Mouse (Mus musculus) ovary, postnatal 36 days (tissue): ENCODE data around the gene Aamp.
A peak's percentile ranks its signal among the peaks of the same experiment; 100 is the strongest.

Experiments used
- DNase-seq: peaks from one replicate; pipeline ENCODE4 v3.0.0; 2022; ENCODE audit warnings: low spot score, mixed read lengths

Gene Aamp

DNA sequence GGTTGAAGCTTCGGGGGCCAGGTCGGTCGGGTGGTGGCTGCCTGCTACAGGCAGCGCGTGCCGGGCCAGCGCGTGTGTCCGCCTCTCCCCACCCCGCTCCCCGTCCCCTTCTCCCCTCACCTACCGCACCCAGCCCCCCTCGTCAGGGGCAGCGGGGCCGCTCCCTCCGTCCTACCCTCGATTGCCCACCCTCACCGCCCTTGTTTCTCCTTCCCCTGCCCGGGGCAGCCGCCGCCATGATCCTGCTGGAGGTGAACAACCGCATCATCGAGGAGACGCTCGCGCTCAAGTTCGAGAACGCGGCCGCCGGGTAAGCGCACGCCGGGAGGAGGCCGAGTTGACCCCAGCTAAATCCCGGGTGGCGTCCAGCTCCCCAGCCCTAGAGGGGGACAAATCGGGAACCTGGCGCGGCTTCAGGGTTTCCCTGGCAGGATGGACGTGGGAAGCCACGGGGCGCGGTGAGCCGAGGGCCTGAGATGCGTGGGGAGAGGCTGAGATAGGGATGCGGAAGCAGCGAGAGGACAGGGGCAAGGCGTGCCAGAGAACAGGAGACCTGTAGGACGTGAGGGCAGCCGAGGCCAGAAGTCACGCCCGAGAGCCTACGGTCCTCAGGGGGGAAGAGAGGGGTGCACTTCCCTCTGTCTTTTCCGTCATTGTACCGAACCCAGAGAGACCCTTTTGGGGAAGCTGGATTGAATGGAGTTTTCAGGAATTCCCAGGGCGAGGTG lies 47.8 kb downstream of the Aamp start:
- no peak for DNase-seq

DNA sequence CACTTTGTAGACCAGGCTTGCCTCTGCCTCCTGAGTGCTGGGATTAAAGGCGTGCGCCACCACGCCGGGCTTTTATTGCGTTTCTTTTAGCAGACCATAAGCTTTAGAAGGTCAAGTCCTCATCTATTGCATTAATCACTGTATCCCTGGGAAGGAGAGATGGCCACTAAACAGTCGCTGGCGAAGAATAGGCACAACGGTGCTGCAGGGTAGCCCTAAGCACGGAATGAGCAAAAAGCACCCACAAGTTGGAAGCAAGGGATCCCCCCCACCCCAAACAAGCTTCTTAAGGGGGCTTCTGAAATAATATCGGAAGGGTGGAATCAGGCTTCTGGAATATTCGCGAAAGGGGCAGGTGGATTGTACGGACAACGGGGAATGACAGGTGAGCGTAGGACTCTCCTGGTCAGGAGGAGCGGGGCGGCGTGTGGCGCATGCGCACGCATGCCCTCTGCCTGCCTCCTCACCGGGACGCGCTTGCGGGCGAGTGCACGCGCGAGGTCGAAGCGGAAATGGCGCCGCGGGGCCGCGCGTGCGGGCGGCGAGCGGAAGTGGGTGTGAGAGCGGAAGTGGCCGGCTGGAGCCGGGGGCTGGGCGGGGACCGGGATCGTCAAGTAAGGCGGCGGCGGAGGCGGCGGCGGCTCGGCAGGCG lies 48.5 kb downstream of the Aamp start, which contains the start of gene Arpc2:
TSS of gene Arpc2 (plus strand) at position 147 of the 652 bp plus-strand sequence.
- DNase-seq: peak; percentile 98

DNA sequence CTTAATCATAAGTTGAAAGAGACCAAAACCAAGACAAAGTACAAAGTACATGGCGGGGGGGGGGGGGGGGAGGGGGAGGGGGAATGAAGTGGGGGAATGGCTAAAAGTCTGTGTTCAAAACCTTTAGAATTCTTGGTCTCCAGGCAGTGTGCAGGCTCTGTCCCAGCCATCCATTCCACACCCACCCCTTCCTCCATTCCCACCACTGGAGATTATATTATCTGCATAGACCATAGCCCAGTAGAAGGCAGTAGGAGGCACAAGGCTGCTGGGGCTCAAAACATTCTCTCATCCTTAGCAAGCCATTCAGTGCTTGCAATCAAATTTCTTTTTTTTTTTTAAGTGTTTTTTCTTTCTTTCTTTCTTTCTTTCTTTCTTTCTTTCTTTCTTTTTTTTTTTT lies 53.5 kb downstream of the Aamp start:
- no peak for DNase-seq

DNA sequence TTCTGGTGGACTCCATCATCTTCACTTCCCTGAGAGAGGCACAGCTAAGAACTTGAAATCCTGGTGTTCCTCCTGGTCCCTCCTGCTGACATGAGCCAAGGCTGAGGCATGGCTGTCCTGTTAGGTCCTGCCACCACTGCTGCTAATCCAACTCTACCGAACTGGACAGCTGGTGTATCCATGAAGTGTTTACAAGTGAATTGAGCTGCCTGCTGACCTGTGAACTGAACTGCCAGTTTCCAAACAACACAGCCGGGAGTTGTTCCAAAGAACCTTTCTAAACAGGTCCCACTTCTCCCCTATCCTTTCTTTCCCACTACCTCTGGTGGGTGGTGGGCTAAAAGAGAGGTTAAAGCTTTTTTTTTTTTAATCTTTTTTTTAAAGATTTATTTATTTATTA lies 54.6 kb downstream of the Aamp start:
- no peak for DNase-seq
